Comparison of ENCODE assay signal across 12 mouse cellular contexts in the genomic region with DNA sequence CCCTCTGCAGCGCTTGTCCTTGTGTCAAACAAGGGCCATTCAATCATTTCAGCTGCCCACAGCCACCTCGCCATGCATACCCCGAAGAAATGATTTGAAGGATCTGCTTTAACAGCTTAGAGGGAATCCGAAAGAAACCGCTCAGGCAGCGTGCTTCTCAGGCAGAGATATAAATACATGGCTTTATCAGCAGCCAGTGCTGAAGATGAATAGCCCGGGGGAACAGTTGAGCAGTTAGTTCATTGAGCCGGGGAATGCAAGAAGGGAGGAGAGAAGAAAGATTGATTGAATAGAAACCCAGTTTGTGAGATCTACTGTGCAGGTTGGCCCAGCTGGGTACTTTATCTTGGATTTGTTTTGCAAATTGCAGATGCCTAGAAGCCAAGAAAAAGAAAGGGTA. TPM values are rescaled to one million over a fixed set of nuclear protein-coding genes. Genes with fewer than 3 reads are reported as not detected.
DNase-seq lines count a peak whose midpoint lies in the region; ATAC-seq and TF ChIP-seq lines count a peak whose summit lies in the region.
"Had no signal": no experiment of that assay in that cellular context is flagged by ENCODE, and none has a peak within 500 bp of the region (broad histone marks: within the 10 kb centered on the region; RNA-seq: fewer than 3 reads in every experiment).

No protein-coding gene starts in this region.

- TF ChIP-seq CTCF in left cerebral cortex, adult 2 months (IDR thresholded peaks at IDR 0.05): no peak

- H3K4me1 ChIP-seq in forebrain, embryonic 10.5 days: peaks cover 17% of the 10 kb centered on the region
- peaks cover 18% of the 10 kb centered on the region for H3K4me1 ChIP-seq in forebrain, embryonic 13.5 days
- H3K4me1 ChIP-seq in forebrain, embryonic 15.5 days: peaks cover 13% of the 10 kb centered on the region
- peaks cover 18% of the 10 kb centered on the region for H3K4me1 ChIP-seq in midbrain, embryonic 16.5 days (ENCODE audit: control insufficient read depth, insufficient read depth, low read length)

- H3K9ac ChIP-seq in forebrain, embryonic 13.5 days: no peak overlapping the region
- no peak overlapping the region for H3K9ac ChIP-seq in forebrain, embryonic 15.5 days (replicated peaks)
- peak overlapping the region; percentile 44; the same call in 1 of the 2 replicates for H3K9ac ChIP-seq in midbrain, embryonic 16.5 days (ENCODE audit: low read depth, low read length)
- H3K9ac ChIP-seq: stomach, embryonic 15.5 days had no signal

- intact Hi-C loops in left cerebral cortex, postnatal 14 days (cut with DNase I): no loop called here
- intact Hi-C loops in left cerebral cortex, adult 2 months (cut with DNase I): no loop called here

- H3K4me2 ChIP-seq in forebrain, embryonic 13.5 days: no peak overlapping the region
- H3K4me2 ChIP-seq in forebrain, embryonic 15.5 days (replicated peaks): no peak overlapping the region
- H3K4me2 ChIP-seq in midbrain, embryonic 16.5 days (ENCODE audit: low read length): peak overlapping the region; percentile 37; the same call in 1 of the 2 replicates
- H3K4me2 ChIP-seq: stomach, embryonic 15.5 days had no signal

- ATAC-seq in forebrain, embryonic 13.5 days: no peak
- ATAC-seq in forebrain, embryonic 15.5 days (replicated peaks): no peak
- 0 out of 2 replicates have a peak, but pooled peaks have one; percentile 45 for ATAC-seq in midbrain, embryonic 16.5 days

- no peaks in the 10 kb centered on the region for H3K9me3 ChIP-seq in forebrain, embryonic 10.5 days
- H3K9me3 ChIP-seq in forebrain, embryonic 13.5 days (replicated peaks): no peaks in the 10 kb centered on the region
- H3K9me3 ChIP-seq in forebrain, embryonic 15.5 days: no peaks in the 10 kb centered on the region
- H3K9me3 ChIP-seq in midbrain, embryonic 16.5 days (replicated peaks; ENCODE audit: control insufficient read depth, low read length, poor library complexity, severe bottlenecking): no peaks in the 10 kb centered on the region
- H3K9me3 ChIP-seq: stomach, embryonic 15.5 days had no signal

- no peaks in the 10 kb centered on the region for H3K36me3 ChIP-seq in forebrain, embryonic 10.5 days (replicated peaks)
- no peaks in the 10 kb centered on the region for H3K36me3 ChIP-seq in forebrain, embryonic 13.5 days (ENCODE audit: poor library complexity, severe bottlenecking)
- no peaks in the 10 kb centered on the region for H3K36me3 ChIP-seq in forebrain, embryonic 15.5 days
- H3K36me3 ChIP-seq in midbrain, embryonic 16.5 days (ENCODE audit: control insufficient read depth, insufficient read depth, low read length): no peaks in the 10 kb centered on the region
- H3K36me3 ChIP-seq: stomach, embryonic 15.5 days had no signal

- 26% methylated on average over 8 of the region's 8 CpGs for WGBS in forebrain, embryonic 10.5 days
- WGBS in forebrain, embryonic 13.5 days: 14% methylated on average over 8 of the region's 8 CpGs
- 10% methylated on average over 8 of the region's 8 CpGs for WGBS in forebrain, embryonic 15.5 days
- WGBS in midbrain, embryonic 16.5 days: 14% methylated on average over 8 of the region's 8 CpGs

- 0 out of 2 replicates have a peak overlapping the region, but pooled peaks have one; percentile 45 for H3K27ac ChIP-seq in forebrain, embryonic 10.5 days
- no peak overlapping the region for H3K27ac ChIP-seq in forebrain, embryonic 13.5 days
- peak overlapping the region; percentile 41; the same call in 1 of the 2 replicates for H3K27ac ChIP-seq in forebrain, embryonic 15.5 days (replicated peaks)
- H3K27ac ChIP-seq in midbrain, embryonic 16.5 days (ENCODE audit: low read length): peak overlapping the region; percentile 71
- H3K27ac ChIP-seq in left cerebral cortex, adult 2 months: no peak overlapping the region
- H3K27ac ChIP-seq: stomach, embryonic 15.5 days had no signal

- H3K4me3 ChIP-seq in forebrain, embryonic 10.5 days: no peak overlapping the region
- H3K4me3 ChIP-seq in forebrain, embryonic 13.5 days: no peak overlapping the region
- no peak overlapping the region for H3K4me3 ChIP-seq in forebrain, embryonic 15.5 days
- H3K4me3 ChIP-seq in midbrain, embryonic 16.5 days (ENCODE audit: low read depth, low read length): no peak overlapping the region
- no peak overlapping the region for H3K4me3 ChIP-seq in left cerebral cortex, adult 2 months
- H3K4me3 ChIP-seq: erythroblast, embryonic 14.5 days; stomach, embryonic 15.5 days had no signal

- H3K27me3 ChIP-seq in forebrain, embryonic 10.5 days (ENCODE audit: poor library complexity, severe bottlenecking): no peaks in the 10 kb centered on the region
- H3K27me3 ChIP-seq in forebrain, embryonic 13.5 days: no peaks in the 10 kb centered on the region
- H3K27me3 ChIP-seq in forebrain, embryonic 15.5 days: no peaks in the 10 kb centered on the region
- H3K27me3 ChIP-seq in midbrain, embryonic 16.5 days (ENCODE audit: control insufficient read depth, insufficient read depth, low read depth, low read length): no peaks in the 10 kb centered on the region
- H3K27me3 ChIP-seq: stomach, embryonic 15.5 days had no signal

- DNase-seq in forebrain, embryonic 10.5 days (ENCODE audit: extremely low spot score, low spot score): no peak
- DNase-seq in left cerebral cortex, postnatal 14 days (ENCODE audit: low spot score in 2 of 2): peak; percentile 25 to 31
- no peak for DNase-seq in left cerebral cortex, adult 9 months (ENCODE audit: low spot score in 2 of 2)
- DNase-seq in adrenal gland, adult 8-10 months: no peak
- DNase-seq in left cerebral cortex, adult 2 months (ENCODE audit: extremely low spot score in 1 of 2, low spot score in 2 of 2): no peak
- DNase-seq: adrenal gland, postnatal 25 days; cerebellum, adult 2 months had no signal

RNA-seq across cellular contexts. Expression of a gene that starts 57.9 kb away (rescaled TPM):
- 77.5 and 77.7 TPM in 2 replicates for polyA plus RNA-seq in forebrain, embryonic 10.5 days (2016; fragmentation: Nextera tagmentation; extraction: Ambion mirVana)
- polyA plus RNA-seq in forebrain, embryonic 13.5 days (2015; fragmentation: Nextera tagmentation; extraction: Ambion mirVana): 64.1 and 69.3 TPM in 2 replicates
- 10 to 100 TPM; 44.2 to 46.0 TPM for total RNA-seq in left cerebral cortex, postnatal 14 days (2021)
- 63.4 and 63.6 TPM in 2 replicates for polyA plus RNA-seq in forebrain, embryonic 15.5 days (2015; fragmentation: Nextera tagmentation; extraction: Ambion mirVana)
- 56.5 and 57.9 TPM in 2 replicates for polyA plus RNA-seq in midbrain, embryonic 16.5 days (2015; fragmentation: Nextera tagmentation; extraction: Ambion mirVana)
- total RNA-seq in adrenal gland, adult 8-10 months (2022): 10 to 100 TPM; 56.2 to 64.3 (median 62.2) TPM
- total RNA-seq in left cerebral cortex, adult 2 months (2021): 10 to 100 TPM; 50.8 to 52.6 TPM

Comparison
In these comparisons a context has a peak if more than half of its experiments do, and no peak if none do; other contexts are left out.
1. DNase-seq: peak in left cerebral cortex, postnatal 14 days (2 of 2); none in forebrain, embryonic 10.5 days (single experiment), left cerebral cortex, adult 9 months (0 of 2), adrenal gland, adult 8-10 months (single experiment) and left cerebral cortex, adult 2 months (0 of 2).
2. H3K27ac ChIP-seq: peak in forebrain, embryonic 10.5 days (single experiment), forebrain, embryonic 15.5 days (single experiment) and midbrain, embryonic 16.5 days (single experiment); none in forebrain, embryonic 13.5 days (single experiment) and left cerebral cortex, adult 2 months (single experiment).